Mouse (Mus musculus) left cerebral cortex, postnatal 25 days (tissue): ENCODE measurements around the gene Metap1d. TPM values are rescaled to one million over a fixed set of nuclear protein-coding genes. Genes with fewer than 3 reads are reported as not detected.

Experiments used
- DNase-seq, 2 experiments: peaks; one replicate each; pipeline ENCODE4 v3.0.0; 2022; ENCODE audit warnings: low spot score in 2 of 2, mixed read lengths in 1 of 2
- intact Hi-C: fragments of 180-260 bp; cut with DNase I; formaldehyde crosslinking; loops from one replicate; pipeline ENCODE4 v1.15.1; 2025
- total RNA-seq, 2 experiments: library from RNA; stranded (reverse); gene quantifications; 2 replicates each; pipeline ENCODE4 v1.2.3; 2021

The Metap1d gene
- total RNA-seq, 2 experiments from 2014 or later = 14.8 to 18.9 TPM

GRCm38 (mm10) chr2:71517466-71518099 lies 64.5 kb downstream of the Metap1d start:
- DNase-seq = no peak
- intact Hi-C loops = no loop called here

DNA sequence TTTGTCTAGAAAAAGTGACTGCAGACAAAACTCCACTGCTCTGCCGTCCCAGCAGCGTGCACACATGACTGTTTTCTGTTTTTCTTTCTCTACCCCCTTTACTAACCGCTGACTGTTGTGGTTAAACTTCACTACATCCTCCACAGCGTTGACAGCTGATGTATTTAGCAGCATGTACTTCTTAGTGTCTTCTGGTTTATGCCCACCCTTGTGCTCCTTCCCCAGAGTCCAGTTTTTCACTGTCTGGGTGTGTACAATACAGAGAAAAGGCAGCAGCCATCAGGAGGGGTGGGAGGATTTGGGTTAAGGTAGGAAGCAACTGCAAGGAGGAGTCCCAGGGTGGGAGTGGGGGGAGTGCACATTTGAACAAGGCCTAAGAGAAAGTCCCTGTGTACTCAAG lies 69.8 kb downstream of the Metap1d start:
- DNase-seq = no peak
- intact Hi-C loops = no loop called here

GRCm38 (mm10) chr2:71523431-71523830 lies 70.4 kb downstream of the Metap1d start:
- intact Hi-C loops = no loop called here
- DNase-seq = no peak

GRCm38 (mm10) chr2:71524763-71525162 lies 71.7 kb downstream of the Metap1d start:
- intact Hi-C loops = no loop called here
- no peak for DNase-seq

- DNase-seq = no peak
These were observed 73.7 kb downstream of the Metap1d start for GRCm38 (mm10) chr2:71526595-71527322.

DNA sequence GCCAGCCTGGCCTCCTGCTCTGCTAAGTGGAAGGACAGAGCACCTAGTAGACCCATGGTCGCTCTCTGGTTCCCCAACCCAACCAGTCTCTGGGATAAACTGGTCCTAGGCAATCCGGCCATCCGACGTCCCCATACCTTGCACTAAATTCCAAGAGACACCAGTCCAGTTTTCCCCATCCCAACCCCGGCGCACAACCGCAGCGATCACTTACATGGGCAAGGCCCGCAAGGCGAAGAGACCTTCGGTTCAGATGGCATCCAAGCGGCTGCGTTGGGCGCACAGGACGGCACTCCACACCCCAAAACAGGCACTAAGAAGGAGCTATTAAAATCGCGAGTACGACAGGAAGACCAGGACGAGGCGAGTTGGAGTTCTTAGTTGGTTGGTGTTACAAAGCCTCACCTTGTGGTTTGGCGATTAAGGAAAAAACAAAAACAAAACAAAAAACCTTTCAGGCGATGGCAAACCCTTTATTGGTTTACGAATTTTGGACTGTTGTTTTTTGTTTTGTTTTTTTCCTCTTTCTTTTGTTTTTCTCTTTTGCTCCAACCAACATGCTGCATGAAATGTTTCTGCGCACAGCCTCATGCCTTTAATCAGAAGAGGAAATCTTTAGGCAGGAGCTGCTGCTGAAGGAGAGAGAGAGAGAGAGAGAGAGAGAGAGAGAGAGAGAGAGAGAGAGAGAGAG lies 74.4 kb downstream of the Metap1d start:
- intact Hi-C loops = no loop called here
- peak; percentile 3 to 14 for DNase-seq

More at GRCm38 (mm10) chr2:71526595-71527322, 73.7 kb downstream of the Metap1d start:
- intact Hi-C loops = no loop called here

- intact Hi-C loops = no loop called here
- DNase-seq = peak; percentile 22 to 23
These were observed 75.1 kb downstream of the Metap1d start, which contains the start of gene Dlx1 for GRCm38 (mm10) chr2:71528014-71528713. TSS of gene Dlx1 (plus strand) at chr2:71528113.

DNA sequence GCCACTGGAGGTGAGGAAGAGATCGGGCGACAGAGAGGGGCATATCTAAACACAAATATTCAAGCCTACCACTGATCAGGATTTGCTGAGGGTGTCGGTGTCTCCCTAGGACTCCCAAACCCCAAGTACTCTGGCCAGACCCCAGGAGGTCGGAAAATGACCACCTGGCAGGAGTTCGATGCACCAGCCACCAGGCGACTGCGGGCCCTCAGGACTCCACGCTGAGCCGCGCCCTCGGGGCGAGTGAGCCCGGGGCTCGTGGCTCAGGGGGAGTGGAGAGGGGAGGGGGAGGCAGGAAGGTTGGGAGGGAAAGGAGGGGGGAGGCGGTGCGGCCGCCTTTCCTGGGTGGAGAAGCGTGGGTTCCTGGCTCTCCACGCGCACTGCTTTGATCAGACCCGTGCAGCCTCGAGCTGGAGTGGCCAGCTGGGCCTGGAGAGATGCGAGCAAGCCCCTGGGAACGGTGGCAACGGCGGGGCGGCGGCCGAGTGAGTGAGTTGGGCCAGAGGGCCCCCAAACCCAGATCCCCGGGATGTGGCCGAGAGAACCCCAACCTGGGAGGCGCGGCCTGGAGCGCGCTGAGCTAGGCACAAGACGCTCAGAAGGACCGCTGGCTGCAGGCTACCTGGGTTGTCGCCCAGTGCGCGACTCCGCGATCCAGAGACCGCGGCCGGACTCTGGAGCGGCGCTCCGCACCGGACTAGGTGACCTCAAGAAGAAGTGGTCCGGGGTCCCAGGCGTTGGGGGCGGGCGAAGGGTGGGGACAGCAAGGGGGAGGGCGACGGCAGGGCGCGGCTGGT lies 75.8 kb downstream of the Metap1d start:
- peak in 1 of 2 experiments; percentile 18 for DNase-seq
- intact Hi-C loops = no loop called here

DNA sequence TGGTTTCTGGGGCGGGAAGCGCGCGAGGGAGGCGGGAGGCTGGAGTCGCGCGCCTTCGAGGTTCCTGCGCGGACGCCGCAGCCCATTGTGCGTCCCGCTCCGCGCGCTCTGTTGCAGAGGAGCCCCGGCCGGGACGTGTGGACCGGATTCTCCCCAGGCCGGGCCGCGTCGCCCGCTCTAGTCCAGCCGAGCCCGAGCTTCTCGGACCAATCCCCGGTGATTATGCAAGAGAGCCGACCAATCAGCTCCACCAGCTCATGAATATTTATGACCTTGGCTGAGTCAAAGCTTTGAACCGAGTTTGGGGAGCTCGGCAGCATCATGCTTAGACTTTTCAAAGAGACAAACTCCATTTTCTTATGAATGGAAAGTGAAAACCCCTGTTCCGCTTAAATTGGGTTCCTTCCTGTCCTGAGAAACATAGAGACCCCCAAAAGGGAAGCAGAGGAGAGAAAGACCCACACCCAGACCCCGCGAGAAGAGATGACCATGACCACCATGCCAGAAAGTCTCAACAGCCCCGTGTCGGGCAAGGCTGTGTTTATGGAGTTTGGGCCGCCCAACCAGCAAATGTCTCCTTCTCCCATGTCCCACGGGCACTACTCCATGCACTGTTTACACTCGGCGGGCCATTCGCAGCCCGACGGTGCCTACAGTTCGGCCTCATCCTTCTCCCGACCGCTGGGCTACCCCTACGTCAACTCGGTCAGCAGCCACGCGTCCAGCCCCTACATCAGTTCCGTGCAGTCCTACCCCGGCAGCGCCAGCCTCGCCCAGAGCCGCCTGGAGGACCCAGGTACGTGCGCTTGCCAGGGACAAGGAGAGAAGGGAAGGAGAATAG lies 76.7 kb downstream of the Metap1d start:
- peak; percentile 57 to 80 for DNase-seq
- intact Hi-C loops = loop anchor here (2.0 kb wide), 1 partner anchor 15 kb away; no protein-coding TSS in a partner anchor

DNA sequence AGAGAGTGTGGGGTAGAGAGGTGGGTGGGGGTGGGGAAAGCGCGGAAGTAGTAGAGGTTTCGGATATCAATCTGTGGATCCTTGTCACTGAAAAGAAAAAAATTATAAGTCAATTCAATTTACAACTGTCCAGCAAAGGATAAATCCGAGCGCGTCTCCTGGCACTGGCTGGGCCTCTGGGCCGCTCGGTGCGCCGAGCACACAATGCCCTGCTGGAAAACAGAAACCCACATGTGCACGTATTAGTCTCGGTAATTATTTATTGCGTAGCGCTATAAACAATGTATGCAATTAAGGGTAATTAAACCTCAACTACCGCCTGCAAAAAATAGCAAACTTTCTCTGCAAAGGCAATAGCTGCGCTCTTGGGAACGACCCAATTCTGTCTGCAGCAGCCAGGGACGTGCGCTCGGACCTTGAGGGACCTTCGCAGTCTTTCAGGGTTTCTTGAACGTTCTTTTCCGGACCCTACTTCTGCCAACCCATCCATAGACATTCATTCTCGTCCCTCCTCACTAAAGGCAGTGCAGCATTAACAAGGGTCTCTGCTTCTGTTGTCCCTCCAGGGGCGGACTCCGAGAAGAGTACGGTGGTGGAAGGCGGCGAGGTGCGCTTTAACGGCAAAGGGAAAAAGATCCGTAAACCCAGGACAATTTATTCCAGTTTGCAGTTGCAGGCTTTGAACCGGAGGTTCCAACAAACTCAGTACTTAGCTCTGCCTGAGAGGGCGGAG lies 77.5 kb downstream of the Metap1d start:
- intact Hi-C loops = loop anchor here (2.0 kb wide), 1 partner anchor 14 kb away; no protein-coding TSS in a partner anchor
- DNase-seq = peak; percentile 16 to 24

DNA sequence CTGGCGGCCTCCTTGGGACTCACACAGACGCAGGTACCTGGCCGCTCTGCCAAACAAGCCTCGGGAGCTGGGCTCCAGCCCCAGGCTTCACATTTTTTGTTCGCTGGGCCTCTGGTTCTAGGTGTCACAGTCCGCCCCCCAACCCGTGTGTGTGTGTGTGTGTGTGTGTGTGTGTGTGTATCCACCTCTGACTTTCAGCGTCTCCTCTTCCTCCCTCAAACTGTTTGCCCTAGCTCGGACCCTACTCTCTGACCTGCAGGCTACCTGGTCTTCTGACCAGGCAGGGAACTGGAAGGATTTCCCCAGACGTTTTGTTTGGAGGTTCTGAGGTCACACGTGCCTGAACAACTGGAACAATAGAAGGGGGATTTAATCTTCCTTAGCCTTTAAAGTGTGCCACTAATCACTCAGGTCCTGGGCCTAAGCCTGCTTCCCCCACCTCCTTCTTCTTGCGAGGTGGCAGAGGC lies 78.1 kb downstream of the Metap1d start:
- intact Hi-C loops = loop anchor here (2.0 kb wide), 1 partner anchor 14 kb away; no protein-coding TSS in a partner anchor
- no peak for DNase-seq

- intact Hi-C loops = loop anchor here (2.0 kb wide), 1 partner anchor 13 kb away; no protein-coding TSS in a partner anchor
- peak in 1 of 2 experiments; percentile 5 for DNase-seq
These were observed 79.2 kb downstream of the Metap1d start for GRCm38 (mm10) chr2:71531990-71532970.

- intact Hi-C loops = no loop called here
These were observed 80.0 kb downstream of the Metap1d start for GRCm38 (mm10) chr2:71533094-71533493.

GRCm38 (mm10) chr2:71534242-71535052 lies 81.4 kb downstream of the Metap1d start:
- intact Hi-C loops = loop anchor here (5.0 kb wide), 1 partner anchor 972 kb away; no protein-coding TSS in a partner anchor
- DNase-seq = no peak

More at GRCm38 (mm10) chr2:71533094-71533493, 80.0 kb downstream of the Metap1d start:
- DNase-seq = no peak
